Mouse (Mus musculus) heart, postnatal 25 days (tissue): ENCODE measurements around the gene Tank. TPM values are rescaled to one million over a fixed set of nuclear protein-coding genes. Genes with fewer than 3 reads are reported as not detected.
A peak's percentile ranks its signal among the peaks of the same experiment; 100 is the strongest.

Experiments
- DNase-seq: peaks from one replicate; pipeline ENCODE4 v3.0.0; 2022; ENCODE audit warnings: low spot score
- intact Hi-C: fragments of 180-260 bp; cut with DNase I; formaldehyde crosslinking; loops from one replicate; pipeline ENCODE4 v1.15.1; 2025
- total RNA-seq, 2 experiments: library from RNA; stranded (reverse); gene quantifications; 2 replicates each; pipeline ENCODE4 v1.2.3; 2021

Tank gene
- total RNA-seq, 2 experiments from 2014 or later, result 17.6 to 20.9 TPM

- intact Hi-C loops, result no loop called here
- no peak for DNase-seq
These were observed 1.2 kb downstream of the Tank start for GRCm38 (mm10) chr2:61579501-61579990.

- DNase-seq, result no peak
- intact Hi-C loops, result no loop called here
These were observed 1.7 kb downstream of the Tank start for GRCm38 (mm10) chr2:61580091-61580490.

- no peak for DNase-seq
- intact Hi-C loops, result no loop called here
These were observed 2.2 kb downstream of the Tank start for GRCm38 (mm10) chr2:61580555-61581080.

- DNase-seq, result no peak
- intact Hi-C loops, result no loop called here
These were observed 4.4 kb downstream of the Tank start for GRCm38 (mm10) chr2:61582578-61583315.

GRCm38 (mm10) chr2:61585447-61585846 is 7.1 kb downstream of the Tank start:
- DNase-seq, result no peak
- intact Hi-C loops, result no loop called here

- DNase-seq, result no peak
- intact Hi-C loops, result no loop called here
These were observed 7.8 kb downstream of the Tank start for GRCm38 (mm10) chr2:61586166-61586565.

- no peak for DNase-seq
- intact Hi-C loops, result loop anchor here (5.0 kb wide), 1 partner anchor 122 kb away; the partner anchor contains the start of gene Psmd14
These were observed 12.4 kb downstream of the Tank start for GRCm38 (mm10) chr2:61590751-61591150.

- intact Hi-C loops, result loop anchor here (5.0 kb wide), 1 partner anchor 120 kb away; the partner anchor contains the start of gene Psmd14
- no peak for DNase-seq
These were observed 13.7 kb downstream of the Tank start for GRCm38 (mm10) chr2:61592095-61592494.

- intact Hi-C loops, result loop anchor here (5.0 kb wide), 1 partner anchor 120 kb away; the partner anchor contains the start of gene Psmd14
- no peak for DNase-seq
These were observed 14.3 kb downstream of the Tank start for GRCm38 (mm10) chr2:61592699-61593029.

GRCm38 (mm10) chr2:61593030-61593811 is 14.8 kb downstream of the Tank start:
- DNase-seq, result peak; percentile 86
- intact Hi-C loops, result loop anchor here (5.0 kb wide), 1 partner anchor 119 kb away; the partner anchor contains the start of gene Psmd14

GRCm38 (mm10) chr2:61593871-61594304 is 15.5 kb downstream of the Tank start:
- intact Hi-C loops, result loop anchor here (5.0 kb wide), 1 partner anchor 118 kb away; the partner anchor contains the start of gene Psmd14

GRCm38 (mm10) chr2:61599730-61600129 is 21.3 kb downstream of the Tank start:
- no peak for DNase-seq

More at GRCm38 (mm10) chr2:61593871-61594304, 15.5 kb downstream of the Tank start:
- DNase-seq, result no peak

GRCm38 (mm10) chr2:61603461-61603860 is 25.1 kb downstream of the Tank start:
- intact Hi-C loops, result no loop called here
- DNase-seq, result no peak

More at GRCm38 (mm10) chr2:61599730-61600129, 21.3 kb downstream of the Tank start:
- intact Hi-C loops, result no loop called here

- DNase-seq, result no peak
- intact Hi-C loops, result no loop called here
These were observed 28.6 kb downstream of the Tank start for GRCm38 (mm10) chr2:61606942-61607341.

- intact Hi-C loops, result no loop called here
- DNase-seq, result no peak
These were observed 45.6 kb downstream of the Tank start for GRCm38 (mm10) chr2:61623996-61624395.

- no peak for DNase-seq
- intact Hi-C loops, result no loop called here
These were observed 52.6 kb downstream of the Tank start for GRCm38 (mm10) chr2:61630864-61631555.

GRCm38 (mm10) chr2:61635099-61635498 is 56.7 kb downstream of the Tank start:
- DNase-seq, result no peak
- intact Hi-C loops, result no loop called here

GRCm38 (mm10) chr2:61638182-61638581 is 59.8 kb downstream of the Tank start:
- no peak for DNase-seq

GRCm38 (mm10) chr2:61642452-61643368 is 64.3 kb downstream of the Tank start:
- intact Hi-C loops, result loop anchor here (2.0 to 10.0 kb wide), 2 partner anchors 324 to 642 kb away; no protein-coding TSS in a partner anchor
- no peak for DNase-seq

More at GRCm38 (mm10) chr2:61638182-61638581, 59.8 kb downstream of the Tank start:
- intact Hi-C loops, result no loop called here
